Mouse (Mus musculus) midbrain, embryonic 13.5 days (tissue): ENCODE measurements at regions not wholly inside any gene's neighbourhood (a gene's known extent, or its start where the extent isn't known, plus 50 kb on each side); places are given as distances from the start of the nearest gene placed in this dataset.
A peak's percentile ranks its signal among the peaks of the same experiment; 100 is the strongest.

Source experiments
- ATAC-seq: fragments of 200-750 bp; cut with Nextera tagmentation; 2 replicates; pipeline ENCODE4 v1.8.0; 2017; ENCODE audit warnings: mild to moderate bottlenecking, moderate TSS enrichment, moderate library complexity
- H3K27ac ChIP-seq: fragments of 300-500 bp; sonication (generic); 2 replicates; pipeline ENCODE4 v1.5.1; 2015; ENCODE audit warnings: inconsistent platforms, mild to moderate bottlenecking, moderate library complexity
- H3K27me3 ChIP-seq: fragments of 300-500 bp; sonication (generic); 2 replicates; pipeline ENCODE4 v1.6.1; 2015; ENCODE audit warnings: mild to moderate bottlenecking, inconsistent platforms
- H3K36me3 ChIP-seq: fragments of 300-500 bp; sonication (generic); 2 replicates; pipeline ENCODE4 v1.6.1; 2015; ENCODE audit warnings: mild to moderate bottlenecking, inconsistent platforms
- H3K4me1 ChIP-seq: fragments of 300-500 bp; sonication (generic); replicated peaks from 2 replicates; pipeline ENCODE4 v1.6.1; 2015; ENCODE audit warnings: inconsistent platforms
- H3K4me2 ChIP-seq: fragments of 300-500 bp; sonication (generic); replicated peaks from 2 replicates; pipeline ENCODE4 v1.6.1; 2015; ENCODE audit warnings: moderate library complexity, mild to moderate bottlenecking, inconsistent platforms
- H3K4me3 ChIP-seq: fragments of 300-500 bp; sonication (generic); replicated peaks from 2 replicates; pipeline ENCODE4 v1.5.1; 2015; ENCODE audit warnings: mild to moderate bottlenecking, inconsistent platforms
- H3K9ac ChIP-seq: fragments of 300-500 bp; sonication (generic); replicated peaks from 2 replicates; pipeline ENCODE4 v1.6.1; 2015; ENCODE audit warnings: mild to moderate bottlenecking, inconsistent platforms
- H3K9me3 ChIP-seq: fragments of 300-500 bp; sonication (generic); 2 replicates; pipeline ENCODE4 v1.6.1; 2016; ENCODE audit warnings: mild to moderate bottlenecking, inconsistent platforms
- WGBS: fragments of 180-500 bp; shearing (Covaris S2); methylation state at CpG from one replicate; pipeline ENCODE4 v1.1.7; 2015; 5-methylcytosine and 5-hydroxymethylcytosine counted together

DNA sequence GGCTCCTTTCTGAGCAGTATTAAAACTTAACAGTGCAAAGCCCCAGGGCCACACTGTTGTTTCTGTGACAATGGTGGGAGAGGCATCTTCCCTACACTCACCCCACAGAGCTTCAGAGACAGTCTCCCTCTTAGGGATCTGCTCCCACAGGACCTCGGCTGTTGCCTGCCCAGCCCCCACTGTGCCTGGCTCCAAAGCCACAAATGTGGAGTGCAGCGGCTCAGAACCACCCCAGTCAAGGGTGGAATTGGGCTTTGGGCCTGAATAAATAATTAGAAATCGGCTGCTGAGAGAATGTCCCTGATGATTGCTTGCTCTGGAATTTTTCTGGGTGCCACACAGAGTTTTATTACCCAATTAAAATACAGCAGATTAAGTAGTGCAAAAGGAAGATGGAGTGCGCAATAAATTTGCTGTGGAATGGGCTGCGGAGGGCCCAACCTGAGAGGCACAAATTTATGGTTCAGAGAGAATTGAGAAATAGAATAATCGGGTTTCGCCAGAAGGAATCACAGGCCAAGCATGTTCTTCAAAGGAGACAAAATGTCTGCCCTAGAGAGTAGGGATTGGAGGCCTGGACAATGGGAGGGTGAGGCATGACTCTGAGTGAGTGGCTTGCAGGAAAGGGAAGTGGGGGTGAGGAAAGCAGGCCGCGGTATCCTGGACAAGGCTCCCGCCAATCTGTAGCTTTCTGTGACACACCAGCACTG lies 56.4 kb downstream of the Cd24a start:
- Histone ChIP-seq H3K27me3 (no peaks in the 10 kb centered on the region), H3K9me3 (no peaks in the 10 kb centered on the region), H3K4me3 (no peak overlapping the region), H3K36me3 (no peaks in the 10 kb centered on the region), H3K9ac (no peak overlapping the region), H3K4me1 (no peaks in the 10 kb centered on the region), H3K4me2 (no peak overlapping the region), H3K27ac (no peak overlapping the region)
- WGBS = 82% methylated on average over 10 of the region's 10 CpGs
- no peak for ATAC-seq

DNA sequence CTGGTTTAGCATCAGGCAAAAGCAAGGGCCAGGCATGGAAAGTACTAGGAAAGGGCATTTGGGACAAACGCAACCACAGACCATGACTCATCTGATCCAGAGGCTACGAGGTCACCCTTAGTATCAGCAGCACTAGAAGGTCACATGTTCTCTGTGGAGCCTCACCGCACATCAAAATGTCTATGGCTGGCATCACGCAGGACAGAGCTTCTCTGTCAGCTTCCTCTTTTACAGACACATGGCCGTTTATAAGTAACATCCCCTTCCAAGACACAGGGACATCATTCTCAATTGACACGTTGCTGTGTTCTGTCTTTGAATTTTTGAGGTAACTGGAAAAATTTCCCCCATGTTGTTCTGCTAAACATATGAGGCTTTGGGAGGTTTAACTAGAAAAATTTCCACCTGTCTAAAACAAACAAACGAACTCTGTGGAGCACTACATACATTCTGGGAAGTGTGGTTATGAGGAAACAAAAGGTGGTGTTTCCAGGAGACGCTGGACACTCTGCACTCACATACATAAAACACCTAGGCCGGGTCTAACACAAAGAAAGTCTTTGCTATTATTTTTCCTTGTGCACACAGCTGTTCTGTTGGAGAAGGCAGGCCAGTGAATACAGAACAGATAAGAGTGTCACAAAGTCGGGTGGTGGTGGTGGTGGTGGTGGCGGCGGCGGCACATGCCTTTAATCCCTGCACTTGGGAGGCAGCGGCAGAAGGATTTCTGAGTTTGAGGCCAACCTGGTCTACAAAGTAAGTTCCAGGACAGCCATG lies 63.3 kb downstream of the Cd24a start:
- no peaks in the 10 kb centered on the region for H3K9me3 ChIP-seq
- 78% methylated on average over 14 of the region's 14 CpGs for WGBS
- H3K4me2 ChIP-seq = no peak overlapping the region
- H3K27ac ChIP-seq = no peak overlapping the region
- H3K4me1 ChIP-seq = no peaks in the 10 kb centered on the region
- no peaks in the 10 kb centered on the region for H3K36me3 ChIP-seq
- no peak overlapping the region for H3K4me3 ChIP-seq
- no peak overlapping the region for H3K9ac ChIP-seq
- H3K27me3 ChIP-seq = no peaks in the 10 kb centered on the region
- ATAC-seq = no peak

DNA sequence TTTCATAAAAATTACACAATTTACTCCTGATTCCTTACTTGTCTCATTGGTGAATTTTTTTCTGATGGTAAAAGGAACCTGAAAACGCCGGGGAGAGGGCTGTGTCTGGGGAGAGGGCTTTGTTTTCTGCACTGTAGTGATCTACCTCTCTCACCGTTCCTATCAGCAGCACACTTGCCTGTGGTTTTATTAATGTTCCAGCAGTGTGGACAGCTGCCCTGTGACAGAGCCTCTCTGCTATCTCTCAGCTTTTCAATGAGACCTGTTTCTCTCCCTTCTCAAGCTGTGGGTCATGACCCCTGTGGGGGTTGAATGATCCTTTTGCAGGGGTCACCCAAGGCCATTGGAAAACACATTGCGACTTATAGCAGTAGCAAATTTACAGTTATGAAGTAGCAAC lies 68.2 kb downstream of the Cd24a start:
- no peak overlapping the region for H3K9ac ChIP-seq
- H3K27me3 ChIP-seq = no peaks in the 10 kb centered on the region
- H3K4me2 ChIP-seq = no peak overlapping the region
- H3K36me3 ChIP-seq = no peaks in the 10 kb centered on the region
- no peaks in the 10 kb centered on the region for H3K4me1 ChIP-seq
- H3K9me3 ChIP-seq = no peaks in the 10 kb centered on the region
- no peak overlapping the region for H3K4me3 ChIP-seq
- WGBS = 65% methylated on average over 4 of the region's 4 CpGs
- H3K27ac ChIP-seq = no peak overlapping the region
- no peak for ATAC-seq

DNA sequence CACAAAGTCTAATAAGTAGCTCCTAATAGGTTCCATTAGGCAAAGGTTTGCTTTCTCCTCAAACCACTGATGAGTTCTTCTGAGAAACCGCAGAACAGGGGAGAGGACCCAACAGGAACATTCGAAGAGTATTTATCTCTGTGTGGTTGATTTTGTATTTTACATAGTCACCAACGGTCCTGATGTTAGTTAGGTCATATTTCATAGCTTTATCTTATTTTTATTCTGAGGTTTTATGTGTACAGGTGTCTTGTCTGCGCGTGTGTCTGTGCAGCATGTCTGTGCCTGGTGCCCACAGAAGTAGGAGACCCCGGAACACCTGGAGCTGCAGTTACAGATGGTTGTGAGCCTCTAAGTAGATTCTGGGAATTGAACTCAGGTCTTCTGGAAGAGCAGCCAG lies 68.9 kb downstream of the Cd24a start:
- Histone ChIP-seq H3K9ac (no peak overlapping the region), H3K4me3 (no peak overlapping the region), H3K4me1 (no peaks in the 10 kb centered on the region), H3K27ac (no peak overlapping the region), H3K36me3 (no peaks in the 10 kb centered on the region), H3K27me3 (no peaks in the 10 kb centered on the region), H3K9me3 (no peaks in the 10 kb centered on the region), H3K4me2 (no peak overlapping the region)
- no peak for ATAC-seq
- 92% methylated on average over 6 of the region's 6 CpGs for WGBS

DNA sequence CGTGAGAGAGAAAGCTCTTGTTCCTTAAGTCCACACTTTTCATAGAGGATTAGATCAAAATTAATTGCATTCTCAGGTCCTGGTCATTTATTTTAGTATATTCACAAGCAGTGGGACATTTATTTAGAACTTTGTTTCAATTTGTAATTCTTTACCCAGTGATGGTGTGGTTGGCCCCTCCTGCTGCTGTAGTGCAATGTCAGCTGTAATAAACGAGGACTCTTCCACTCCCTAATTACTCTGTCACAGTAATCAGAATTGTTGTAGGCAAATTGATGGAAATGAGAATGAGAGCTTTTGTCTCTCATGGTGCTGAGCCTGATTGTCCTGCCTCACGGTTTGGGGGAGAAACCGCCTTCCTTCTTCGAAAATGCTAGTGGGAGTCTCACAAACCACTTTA lies 70.1 kb downstream of the Cd24a start:
- Histone ChIP-seq H3K9me3 (no peaks in the 10 kb centered on the region), H3K27me3 (no peaks in the 10 kb centered on the region), H3K4me2 (no peak overlapping the region), H3K4me1 (no peaks in the 10 kb centered on the region), H3K36me3 (no peaks in the 10 kb centered on the region), H3K4me3 (no peak overlapping the region), H3K9ac (no peak overlapping the region), H3K27ac (no peak overlapping the region)
- WGBS = 64% methylated on average over 5 of the region's 5 CpGs
- no peak for ATAC-seq

DNA sequence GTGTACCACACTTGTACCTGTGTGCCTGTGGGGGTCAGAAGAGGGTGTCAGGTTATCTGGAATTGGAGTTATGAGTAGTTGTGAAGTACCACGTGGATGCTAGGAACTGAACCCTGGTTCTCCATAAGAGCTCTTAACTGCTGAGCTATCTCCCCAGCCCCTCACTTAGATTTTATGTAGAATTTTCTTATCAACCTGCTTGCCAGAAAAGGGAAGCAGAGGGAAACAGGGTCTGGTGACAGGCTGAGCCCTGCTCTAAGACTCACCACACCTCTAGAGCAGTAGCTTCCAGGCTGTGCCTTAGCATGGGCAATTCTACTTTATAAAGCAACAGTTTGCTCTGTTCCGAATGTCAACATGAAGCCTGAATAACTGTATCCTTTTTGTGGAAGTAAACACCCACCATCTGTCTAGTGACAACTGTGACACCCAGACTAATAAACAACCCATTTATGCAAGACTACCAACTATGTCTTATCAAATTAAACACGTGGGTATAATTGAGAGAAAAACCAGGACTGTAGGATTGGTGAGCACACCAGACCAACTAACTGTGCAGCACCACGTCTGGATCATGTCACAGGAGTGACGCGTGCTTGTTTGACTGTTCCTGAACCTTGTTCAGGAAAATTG lies 70.8 kb downstream of the Cd24a start:
- no peak overlapping the region for H3K27ac ChIP-seq

DNA sequence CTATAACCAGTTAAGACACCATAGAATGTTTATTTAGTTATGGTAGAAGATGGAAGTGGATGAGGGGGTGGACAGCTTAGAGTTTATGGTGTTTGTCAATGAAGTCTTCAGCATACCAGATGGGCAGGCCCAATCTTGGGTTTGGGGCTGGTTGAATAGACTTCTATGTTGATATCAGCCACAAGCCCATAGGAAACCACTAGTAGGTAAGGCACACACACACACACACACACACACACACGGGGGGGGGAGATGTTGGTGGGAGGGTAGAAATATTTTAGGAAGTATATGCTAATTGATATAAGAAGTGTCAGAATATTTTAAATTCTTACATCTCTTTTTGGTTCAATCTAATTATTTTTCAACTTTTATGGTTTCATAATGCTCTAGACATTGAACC lies 72.4 kb downstream of the Cd24a start:
- no peak overlapping the region for H3K9ac ChIP-seq
- H3K36me3 ChIP-seq = no peaks in the 10 kb centered on the region
- no peak overlapping the region for H3K4me3 ChIP-seq
- no peaks in the 10 kb centered on the region for H3K9me3 ChIP-seq
- no peak overlapping the region for H3K27ac ChIP-seq
- H3K4me2 ChIP-seq = no peak overlapping the region
- WGBS = 82% methylated on average over 1 of the region's 1 CpGs
- no peak for ATAC-seq
- peaks cover 3% of the 10 kb centered on the region; the same call in 1 of the 2 replicates for H3K4me1 ChIP-seq
- no peaks in the 10 kb centered on the region for H3K27me3 ChIP-seq

More for the DNA sequence above, 70.8 kb downstream of the Cd24a start:
- Histone ChIP-seq H3K4me1 (no peaks in the 10 kb centered on the region), H3K9ac (no peak overlapping the region), H3K9me3 (no peaks in the 10 kb centered on the region), H3K4me3 (no peak overlapping the region), H3K27me3 (no peaks in the 10 kb centered on the region), H3K4me2 (no peak overlapping the region), H3K36me3 (no peaks in the 10 kb centered on the region)
- ATAC-seq = no peak
- 85% methylated on average over 6 of the region's 6 CpGs for WGBS

DNA sequence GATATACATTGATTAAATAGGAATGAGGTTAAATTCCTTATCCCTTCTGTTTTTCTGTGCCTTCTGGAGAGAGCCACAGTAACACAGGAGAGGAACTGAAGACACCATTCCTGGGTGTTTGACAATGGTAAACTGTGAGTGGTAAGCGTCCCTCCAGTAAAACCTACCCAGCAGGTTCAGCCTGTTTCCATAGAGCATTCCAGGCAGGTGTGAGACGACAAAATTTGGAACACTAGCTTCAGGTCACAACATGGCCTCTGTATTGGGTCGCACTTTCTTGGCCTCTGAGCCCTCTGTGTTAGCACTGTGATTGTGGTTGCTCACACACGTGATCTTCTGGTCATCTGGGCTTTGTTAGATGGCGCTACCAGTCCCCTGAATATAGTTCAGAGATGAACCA lies 73.4 kb downstream of the Cd24a start:
- H3K36me3 ChIP-seq = no peaks in the 10 kb centered on the region
- H3K27ac ChIP-seq = no peak overlapping the region
- no peak overlapping the region for H3K4me3 ChIP-seq
- ATAC-seq = no peak
- H3K27me3 ChIP-seq = no peaks in the 10 kb centered on the region
- 84% methylated on average over 5 of the region's 5 CpGs for WGBS
- peaks cover 8% of the 10 kb centered on the region; the same call in 1 of the 2 replicates for H3K4me1 ChIP-seq
- no peak overlapping the region for H3K4me2 ChIP-seq
- no peaks in the 10 kb centered on the region for H3K9me3 ChIP-seq
- no peak overlapping the region for H3K9ac ChIP-seq

DNA sequence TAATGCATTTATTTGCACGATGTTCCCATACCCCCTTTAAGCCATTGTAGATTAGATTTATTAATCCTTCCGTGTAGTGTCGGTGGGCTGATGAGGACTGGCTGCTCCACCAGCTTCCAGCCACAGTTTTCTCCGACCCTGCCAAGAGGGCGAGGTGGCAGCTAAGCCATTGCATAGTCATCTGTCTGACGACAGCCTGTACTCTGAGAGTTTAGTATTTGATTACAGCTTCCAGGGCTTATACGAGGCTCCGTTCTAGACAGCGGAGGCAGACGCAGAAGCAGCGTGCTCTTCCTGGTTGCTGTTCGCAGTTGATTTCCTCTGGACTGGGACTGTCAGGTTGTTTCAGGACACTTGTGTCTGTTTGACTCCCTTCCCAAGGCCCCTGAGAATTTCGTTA lies 73.8 kb downstream of the Cd24a start:
- Histone ChIP-seq H3K27me3 (no peaks in the 10 kb centered on the region), H3K27ac (no peak overlapping the region), H3K4me3 (no peak overlapping the region), H3K4me2 (no peak overlapping the region), H3K36me3 (no peaks in the 10 kb centered on the region), H3K9ac (no peak overlapping the region), H3K4me1 (peaks cover 8% of the 10 kb centered on the region; the same call in 1 of the 2 replicates), H3K9me3 (no peaks in the 10 kb centered on the region)
- no peak for ATAC-seq
- 85% methylated on average over 13 of the region's 13 CpGs for WGBS

DNA sequence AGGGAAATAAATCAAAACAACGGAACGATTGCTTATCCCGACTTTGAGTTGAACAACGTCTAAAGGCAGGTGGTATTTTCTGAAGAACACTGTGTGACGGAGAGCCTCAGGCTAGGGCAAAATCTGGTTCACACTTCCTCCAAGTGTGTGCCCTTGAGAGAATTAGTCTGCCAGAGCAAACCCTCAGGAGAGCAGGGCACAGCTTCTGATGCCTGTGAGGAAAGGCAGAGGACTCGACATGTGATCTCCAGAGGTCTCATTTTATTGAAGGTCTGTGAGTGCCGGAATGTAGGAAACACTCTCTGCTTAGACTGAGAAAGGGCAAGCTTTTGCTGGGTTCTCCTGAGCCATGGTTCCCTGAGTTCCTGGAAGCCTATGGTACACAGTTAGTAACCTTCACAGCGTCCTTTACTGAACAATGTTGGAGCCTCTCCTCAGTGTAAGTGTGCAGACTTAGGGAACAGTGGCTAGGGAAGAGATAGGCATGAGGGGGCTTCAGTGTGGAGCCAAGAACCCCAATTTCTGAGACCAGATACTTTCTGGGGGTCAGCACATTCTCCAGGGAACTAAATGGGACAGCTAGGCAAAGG lies 77.1 kb downstream of the Cd24a start:
- peaks cover 8% of the 10 kb centered on the region; the same call in 1 of the 2 replicates for H3K4me1 ChIP-seq
- no peaks in the 10 kb centered on the region for H3K27me3 ChIP-seq
- H3K9ac ChIP-seq = no peak overlapping the region
- ATAC-seq = no peak
- no peak overlapping the region for H3K4me2 ChIP-seq
- no peak overlapping the region for H3K4me3 ChIP-seq
- H3K27ac ChIP-seq = no peak overlapping the region
- no peaks in the 10 kb centered on the region for H3K9me3 ChIP-seq
- H3K36me3 ChIP-seq = no peaks in the 10 kb centered on the region
- 79% methylated on average over 8 of the region's 8 CpGs for WGBS

DNA sequence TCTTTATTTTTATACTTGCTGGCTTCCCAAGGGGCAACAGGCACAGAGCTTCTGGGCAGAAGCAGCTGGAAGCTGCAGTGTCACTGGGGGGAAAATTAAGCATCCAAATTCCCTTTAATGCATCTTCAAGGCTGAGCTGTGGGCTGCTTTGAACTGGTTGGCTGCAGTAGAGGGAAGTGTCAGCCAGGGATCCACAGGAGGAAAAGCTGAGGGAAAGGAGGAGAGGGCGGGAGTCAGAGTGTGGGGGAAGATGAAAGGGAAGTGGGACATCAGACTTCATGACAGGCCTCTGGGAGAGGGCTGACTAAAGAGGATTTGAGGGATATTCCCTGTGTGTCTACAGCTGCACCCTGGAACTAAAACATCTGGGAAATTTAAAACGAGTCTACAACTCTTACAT lies 77.6 kb downstream of the Cd24a start:
- Histone ChIP-seq H3K4me2 (no peak overlapping the region), H3K36me3 (no peaks in the 10 kb centered on the region), H3K9ac (no peak overlapping the region), H3K9me3 (no peaks in the 10 kb centered on the region), H3K4me1 (peaks cover 8% of the 10 kb centered on the region; the same call in 1 of the 2 replicates), H3K27me3 (no peaks in the 10 kb centered on the region), H3K27ac (no peak overlapping the region), H3K4me3 (no peak overlapping the region)
- peak; percentile 37 for ATAC-seq
- WGBS = 45% methylated on average over 2 of the region's 2 CpGs

DNA sequence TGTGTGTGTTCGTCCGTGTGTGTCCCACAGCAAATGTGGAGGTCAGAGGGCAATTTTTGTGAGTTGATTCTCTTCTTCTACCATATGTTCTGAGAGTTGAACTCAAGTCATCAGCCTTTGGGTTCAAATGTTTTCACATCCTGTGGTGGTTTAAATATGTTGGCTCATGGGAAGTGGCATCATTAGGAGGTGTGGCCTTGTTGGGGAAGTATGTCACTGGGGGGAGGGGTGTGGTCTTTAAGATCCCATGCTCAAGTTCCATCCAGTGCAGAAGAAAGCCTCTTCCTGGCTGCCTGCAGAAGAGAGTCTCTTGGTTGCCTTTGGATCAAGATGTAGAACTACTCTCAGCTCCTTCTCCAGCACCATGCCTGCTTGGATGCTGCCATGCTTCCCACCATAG lies 78.1 kb downstream of the Cd24a start:
- Histone ChIP-seq H3K36me3 (no peaks in the 10 kb centered on the region), H3K4me1 (peaks cover 8% of the 10 kb centered on the region; the same call in 1 of the 2 replicates), H3K4me3 (no peak overlapping the region), H3K9ac (no peak overlapping the region), H3K4me2 (no peak overlapping the region), H3K27ac (no peak overlapping the region), H3K9me3 (no peaks in the 10 kb centered on the region), H3K27me3 (no peaks in the 10 kb centered on the region)
- 74% methylated on average over 2 of the region's 2 CpGs for WGBS
- ATAC-seq = no peak
